Mouse (Mus musculus) erythroblast, embryonic 14.5 days (primary cell): ENCODE results near the gene Hc.

Experiments
- GATA1 ChIP-seq: IDR thresholded peaks from 2 replicates; pipeline ENCODE4 v1.6.1; 2012; ENCODE audit warnings: low read length, inconsistent platforms, mixed read lengths
- TAL1 ChIP-seq: IDR thresholded peaks from 3 replicates; pipeline ENCODE4 v1.6.1; 2012; ENCODE audit warnings: low read length, inconsistent platforms, mixed read lengths

- TF ChIP-seq TAL1 (no peak), GATA1 (no peak)
These were observed 45.4 kb downstream of the Hc start for GRCm38 (mm10) chr2:35015861-35016260.
